Mouse (Mus musculus) liver, adult 2 months (tissue): ENCODE measurements around the gene Vcan. TPM values are rescaled to one million over a fixed set of nuclear protein-coding genes. Genes with fewer than 3 reads are reported as not detected.

Experiments
- DNase-seq: peaks from one replicate; pipeline ENCODE4 v3.0.0-alpha.2; 2011; ENCODE audit warnings: low read depth, low spot score; ENCODE audit errors: extremely low read depth
- H3K27ac ChIP-seq: fragments of 200-500 bp; replicated peaks from 2 replicates; pipeline ENCODE4 v1.5.1; 2012; ENCODE audit warnings: low read depth, mild to moderate bottlenecking, control low read depth, inconsistent platforms, low read length; ENCODE audit not compliant: insufficient read depth
- H3K27me3 ChIP-seq: fragments of 200-500 bp; 2 replicates; pipeline ENCODE4 v1.6.1; 2012; ENCODE audit warnings: mild to moderate bottlenecking, moderate library complexity, low read length, inconsistent platforms; ENCODE audit not compliant: control insufficient read depth, insufficient read depth
- H3K36me3 ChIP-seq: fragments of 200-500 bp; 2 replicates; pipeline ENCODE4 v1.6.1; 2012; ENCODE audit warnings: low read length, inconsistent platforms; ENCODE audit not compliant: control insufficient read depth, insufficient read depth
- H3K4me1 ChIP-seq: fragments of 200-500 bp; 2 replicates; pipeline ENCODE4 v1.6.1; 2011; ENCODE audit warnings: low read length; ENCODE audit not compliant: control insufficient read depth, insufficient read depth
- H3K4me3 ChIP-seq: fragments of 200-500 bp; 2 replicates; pipeline ENCODE4 v1.5.1; 2011; ENCODE audit warnings: low read depth, mild to moderate bottlenecking, control low read depth, low read length, moderate library complexity; ENCODE audit not compliant: insufficient read depth
- H3K79me2 ChIP-seq: fragments of 200-500 bp; 2 replicates; pipeline ENCODE4 v1.6.1; 2012; ENCODE audit warnings: inconsistent platforms, mild to moderate bottlenecking, low read length, moderate library complexity; ENCODE audit not compliant: control insufficient read depth, insufficient read depth
- H3K9ac ChIP-seq: fragments of 200-500 bp; 2 replicates; pipeline ENCODE4 v1.6.1; 2012; ENCODE audit warnings: low read depth, mild to moderate bottlenecking, control low read depth, inconsistent platforms, low read length
- CTCF ChIP-seq: fragments of 200-500 bp; IDR thresholded peaks from 2 replicates; pipeline ENCODE4 v1.5.1; 2011; ENCODE audit warnings: low read depth, low read length, control low read depth
- POLR2A ChIP-seq: fragments of 200-500 bp; IDR thresholded peaks from 2 replicates; pipeline ENCODE4 v1.6.1; 2011; ENCODE audit warnings: low read length, control low read depth; ENCODE audit not compliant: insufficient read depth; ENCODE audit errors: extremely low read depth
- WGBS: fragments of 180-500 bp; shearing (Covaris S2); methylation state at CpG from one replicate; pipeline ENCODE4 v1.1.7; 2018; 5-methylcytosine and 5-hydroxymethylcytosine counted together
- polyA plus RNA-seq: library from polyadenylated mRNA; depleted of rRNA; stranded (reverse); fragments of >200 nt; gene quantifications from 2 replicates; pipeline ENCODE4 v1.2.3, GENCODE M21; 2012
- total RNA-seq: library from RNA; depleted of rRNA; stranded (reverse); fragments of >200 nt; gene quantifications from 2 replicates; pipeline ENCODE4 v1.2.3, GENCODE M21; 2014

Gene Vcan
- total and polyA plus RNA-seq, 2 experiments: 0.02 to 0.09 TPM

- 3% methylated on average over 31 of the region's 31 CpGs for WGBS
Measured at GRCm38 (mm10) chr13:89738776-89739695, 3.3 kb downstream of the Vcan start.

GRCm38 (mm10) chr13:89738275-89738674 lies 4.0 kb downstream of the Vcan start:
- TF ChIP-seq CTCF (no peak), POLR2A (no peak)
- no peaks in the 10 kb centered on the region for H3K79me2 ChIP-seq
- WGBS: 59% methylated on average over 2 of the region's 2 CpGs
- no peaks in the 10 kb centered on the region for H3K36me3 ChIP-seq
- H3K27me3 ChIP-seq: peaks cover 12% of the 10 kb centered on the region; the same call in 1 of the 2 replicates
- no peak for DNase-seq
- no peak overlapping the region for H3K9ac ChIP-seq
- no peak overlapping the region for H3K27ac ChIP-seq
- no peak overlapping the region for H3K4me3 ChIP-seq
- H3K4me1 ChIP-seq: peaks cover 15% of the 10 kb centered on the region; the same call in 1 of the 2 replicates

More at GRCm38 (mm10) chr13:89738776-89739695, 3.3 kb downstream of the Vcan start:
- H3K4me3 ChIP-seq: peak overlapping the region; percentile 60
- H3K9ac ChIP-seq: peak overlapping the region; percentile 49; the same call in 1 of the 2 replicates
- TF ChIP-seq POLR2A: no peak
- no peak for TF ChIP-seq CTCF
- H3K4me1 ChIP-seq: peaks cover 15% of the 10 kb centered on the region; the same call in 1 of the 2 replicates
- H3K27me3 ChIP-seq: peaks cover 12% of the 10 kb centered on the region; the same call in 1 of the 2 replicates
- H3K27ac ChIP-seq: no peak overlapping the region
- peak; percentile 74 for DNase-seq
- no peaks in the 10 kb centered on the region for H3K36me3 ChIP-seq
- no peaks in the 10 kb centered on the region for H3K79me2 ChIP-seq

GRCm38 (mm10) chr13:89735111-89735510 lies 7.2 kb downstream of the Vcan start:
- Histone ChIP-seq H3K4me3 (no peak overlapping the region), H3K79me2 (no peaks in the 10 kb centered on the region), H3K9ac (no peak overlapping the region), H3K36me3 (no peaks in the 10 kb centered on the region), H3K27ac (no peak overlapping the region), H3K27me3 (no peaks in the 10 kb centered on the region), H3K4me1 (peaks cover 3% of the 10 kb centered on the region; the same call in 1 of the 2 replicates)
- no peak for TF ChIP-seq CTCF
- no peak for TF ChIP-seq POLR2A
- WGBS: 50% methylated on average over 5 of the region's 5 CpGs
- DNase-seq: no peak

- TF ChIP-seq POLR2A (no peak), CTCF (no peak)
- 75% methylated on average over 2 of the region's 2 CpGs for WGBS
Measured at GRCm38 (mm10) chr13:89726492-89726891, 15.8 kb downstream of the Vcan start.

GRCm38 (mm10) chr13:89720497-89720896 lies 21.8 kb downstream of the Vcan start:
- Histone ChIP-seq H3K27me3 (no peaks in the 10 kb centered on the region), H3K36me3 (no peaks in the 10 kb centered on the region), H3K4me3 (no peak overlapping the region), H3K79me2 (no peaks in the 10 kb centered on the region), H3K27ac (no peak overlapping the region), H3K9ac (no peak overlapping the region), H3K4me1 (no peaks in the 10 kb centered on the region)
- TF ChIP-seq POLR2A (no peak), CTCF (peak; percentile 33; the same call in 1 of the 2 replicates)
- WGBS: 33% methylated on average over 3 of the region's 3 CpGs
- DNase-seq: peak; percentile 42

More at GRCm38 (mm10) chr13:89726492-89726891, 15.8 kb downstream of the Vcan start:
- H3K36me3 ChIP-seq: no peaks in the 10 kb centered on the region
- no peaks in the 10 kb centered on the region for H3K27me3 ChIP-seq
- no peak for DNase-seq
- H3K9ac ChIP-seq: no peak overlapping the region
- no peaks in the 10 kb centered on the region for H3K79me2 ChIP-seq
- H3K27ac ChIP-seq: no peak overlapping the region
- no peaks in the 10 kb centered on the region for H3K4me1 ChIP-seq
- H3K4me3 ChIP-seq: no peak overlapping the region
